Mouse (Mus musculus): ENCODE results near the gene Gucy2d. TPM values are rescaled to one million over a fixed set of nuclear protein-coding genes. Genes with fewer than 3 reads are reported as not detected.
A peak's percentile ranks its signal among the peaks of the same experiment; 100 is the strongest.

Gene Gucy2d
- polyA plus RNA-seq, 1 experiment from 2014 or later: 0.10 TPM

DNA sequence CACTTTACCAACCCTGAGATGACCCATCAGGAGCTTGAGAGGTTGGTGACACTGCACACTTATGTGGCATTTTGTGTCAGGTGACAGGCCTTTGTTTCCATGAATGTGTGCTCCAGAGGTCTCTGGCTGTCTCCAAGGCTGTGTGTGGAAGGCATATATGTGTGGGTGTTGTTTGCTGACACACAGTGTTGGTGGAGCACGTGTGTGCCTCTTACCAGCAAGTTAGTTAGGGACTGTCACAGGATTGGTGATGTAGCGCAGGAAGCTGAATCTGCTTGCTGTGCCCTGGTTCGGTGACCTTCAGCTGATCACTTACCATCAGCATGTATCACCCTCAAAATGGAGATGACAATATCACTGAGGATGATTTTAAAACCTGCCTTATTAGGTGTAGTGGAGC lies 44.7 kb downstream of the Gucy2d start:
- WGBS: 84% methylated on average over 3 of the region's 3 CpGs
- no peak for ATAC-seq
- H3K4me2 ChIP-seq (ENCODE audit: low read length): no peak overlapping the region

GRCm38 (mm10) chr7:98485508-98485907 lies 45.3 kb downstream of the Gucy2d start:
- no peak overlapping the region for H3K9ac ChIP-seq (ENCODE audit: low read length)
- DNase-seq (ENCODE audit: low spot score) (no peak), ATAC-seq (no peak)
- no peak overlapping the region for H3K27ac ChIP-seq (ENCODE audit: low read depth, low read length)
- no peaks in the 10 kb centered on the region for H3K36me3 ChIP-seq (ENCODE audit: control insufficient read depth, insufficient read depth, low read length)
- no peaks in the 10 kb centered on the region for H3K4me1 ChIP-seq (ENCODE audit: control insufficient read depth, insufficient read depth, low read length)
- H3K4me3 ChIP-seq (ENCODE audit: low read depth, low read length): no peak overlapping the region
- H3K27me3 ChIP-seq (replicated peaks; ENCODE audit: control insufficient read depth, insufficient read depth, low read length): 0 out of 2 replicates have a peak, but pooled peaks cover 5% of the 10 kb centered on the region
- H3K9me3 ChIP-seq (replicated peaks; ENCODE audit: control insufficient read depth, low read length): no peaks in the 10 kb centered on the region
- 85% methylated on average over 4 of the region's 4 CpGs for WGBS
- H3K4me2 ChIP-seq (ENCODE audit: low read length): no peak overlapping the region

More for the DNA sequence above, 44.7 kb downstream of the Gucy2d start:
- 0 out of 2 replicates have a peak, but pooled peaks cover 5% of the 10 kb centered on the region for H3K27me3 ChIP-seq (replicated peaks; ENCODE audit: control insufficient read depth, insufficient read depth, low read length)
- no peaks in the 10 kb centered on the region for H3K9me3 ChIP-seq (replicated peaks; ENCODE audit: control insufficient read depth, low read length)
- no peaks in the 10 kb centered on the region for H3K36me3 ChIP-seq (ENCODE audit: control insufficient read depth, insufficient read depth, low read length)
- H3K9ac ChIP-seq (ENCODE audit: low read length): no peak overlapping the region
- no peak overlapping the region for H3K27ac ChIP-seq (ENCODE audit: low read depth, low read length)
- H3K4me3 ChIP-seq (ENCODE audit: low read depth, low read length): no peak overlapping the region
- DNase-seq (ENCODE audit: low spot score): no peak
- no peaks in the 10 kb centered on the region for H3K4me1 ChIP-seq (ENCODE audit: control insufficient read depth, insufficient read depth, low read length)

DNA sequence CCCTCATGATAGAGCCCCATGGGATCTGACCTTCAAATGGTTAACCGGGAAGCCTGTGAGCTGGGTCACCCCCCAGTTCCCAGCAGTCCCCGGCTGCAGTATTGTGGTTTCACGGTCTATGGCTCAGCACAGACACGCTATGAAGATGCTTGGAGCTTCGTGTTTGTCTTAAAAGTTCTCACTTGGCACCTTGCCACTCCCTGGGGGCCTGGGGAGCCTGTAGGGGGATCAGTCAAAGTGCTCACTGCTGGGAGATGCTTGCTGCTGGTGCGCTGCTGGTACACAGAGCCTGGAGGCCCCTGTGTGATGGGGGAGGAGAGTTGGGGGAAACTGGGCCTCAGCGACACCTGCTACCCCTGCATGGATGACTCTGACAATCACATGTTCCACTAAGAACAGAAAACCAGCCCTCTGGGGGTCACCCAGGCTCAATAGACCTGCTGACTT lies 46.3 kb downstream of the Gucy2d start:
- Histone ChIP-seq H3K9me3 (replicated peaks; ENCODE audit: control insufficient read depth, low read length) (no peaks in the 10 kb centered on the region), H3K9ac (ENCODE audit: low read length) (no peak overlapping the region), H3K27me3 (replicated peaks; ENCODE audit: control insufficient read depth, insufficient read depth, low read length) (0 out of 2 replicates have a peak, but pooled peaks cover 5% of the 10 kb centered on the region), H3K4me3 (ENCODE audit: low read depth, low read length) (no peak overlapping the region), H3K4me2 (ENCODE audit: low read length) (no peak overlapping the region), H3K4me1 (ENCODE audit: control insufficient read depth, insufficient read depth, low read length) (no peaks in the 10 kb centered on the region), H3K36me3 (ENCODE audit: control insufficient read depth, insufficient read depth, low read length) (no peaks in the 10 kb centered on the region), H3K27ac (ENCODE audit: low read depth, low read length) (no peak overlapping the region)
- 41% methylated on average over 7 of the region's 7 CpGs for WGBS
- ATAC-seq (no peak), DNase-seq (ENCODE audit: low spot score) (no peak)

DNA sequence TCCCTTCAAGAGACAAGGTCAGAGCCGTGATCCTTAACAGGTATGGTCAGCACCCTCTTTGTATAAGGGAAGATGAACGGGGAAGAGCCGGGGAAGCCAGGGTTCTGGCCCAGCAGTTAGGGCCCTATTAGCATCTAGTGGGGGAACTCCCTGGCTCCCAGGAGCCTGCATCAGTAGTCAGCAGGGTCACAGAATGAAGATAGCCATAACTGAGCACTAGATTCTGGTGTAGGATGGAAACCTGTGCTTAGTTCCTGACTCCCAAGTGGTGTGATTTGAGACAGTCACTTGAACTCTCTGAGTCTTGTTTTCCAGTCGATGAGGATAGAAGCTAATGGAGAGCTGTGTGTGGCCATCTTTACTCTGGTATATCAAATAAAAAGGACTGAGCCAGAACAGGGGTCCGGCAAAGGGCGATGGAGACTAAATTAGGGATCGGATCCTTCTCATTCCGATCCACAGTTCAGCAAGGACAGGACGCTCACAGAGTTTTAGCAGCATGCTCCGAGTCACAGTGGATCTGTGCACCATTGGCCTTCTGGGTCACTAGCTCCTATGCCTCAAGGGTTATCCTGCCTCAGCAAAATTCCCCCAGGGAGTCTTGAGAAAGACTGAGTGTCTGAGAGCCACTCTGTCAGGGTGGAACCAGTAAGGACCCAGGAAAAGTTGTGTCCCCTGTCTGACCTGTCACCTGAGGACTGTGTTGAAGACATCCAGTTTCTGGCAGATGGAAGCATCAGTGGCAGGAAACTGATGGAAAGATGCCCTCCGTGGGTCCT lies 47.2 kb downstream of the Gucy2d start:
- Histone ChIP-seq H3K36me3 (ENCODE audit: control insufficient read depth, insufficient read depth, low read length) (no peaks in the 10 kb centered on the region), H3K27ac (ENCODE audit: low read depth, low read length) (no peak overlapping the region), H3K27me3 (replicated peaks; ENCODE audit: control insufficient read depth, insufficient read depth, low read length) (0 out of 2 replicates have a peak, but pooled peaks cover 5% of the 10 kb centered on the region), H3K9me3 (replicated peaks; ENCODE audit: control insufficient read depth, low read length) (no peaks in the 10 kb centered on the region), H3K4me3 (ENCODE audit: low read depth, low read length) (no peak overlapping the region), H3K4me1 (ENCODE audit: control insufficient read depth, insufficient read depth, low read length) (no peaks in the 10 kb centered on the region), H3K4me2 (ENCODE audit: low read length) (no peak overlapping the region), H3K9ac (ENCODE audit: low read length) (no peak overlapping the region)
- DNase-seq (ENCODE audit: low spot score) (no peak), ATAC-seq (no peak)
- 89% methylated on average over 11 of the region's 11 CpGs for WGBS

GRCm38 (mm10) chr7:98488398-98489130 lies 48.3 kb downstream of the Gucy2d start:
- Histone ChIP-seq H3K36me3 (ENCODE audit: control insufficient read depth, insufficient read depth, low read length) (no peaks in the 10 kb centered on the region), H3K4me3 (ENCODE audit: low read depth, low read length) (no peak overlapping the region), H3K9me3 (replicated peaks; ENCODE audit: control insufficient read depth, low read length) (no peaks in the 10 kb centered on the region), H3K4me2 (ENCODE audit: low read length) (no peak overlapping the region; the same call in 1 of the 2 replicates), H3K27me3 (replicated peaks; ENCODE audit: control insufficient read depth, insufficient read depth, low read length) (0 out of 2 replicates have a peak, but pooled peaks cover 5% of the 10 kb centered on the region), H3K4me1 (ENCODE audit: control insufficient read depth, insufficient read depth, low read length) (no peaks in the 10 kb centered on the region), H3K27ac (ENCODE audit: low read depth, low read length) (no peak overlapping the region), H3K9ac (ENCODE audit: low read length) (no peak overlapping the region)
- DNase-seq (ENCODE audit: low spot score): no peak
- 85% methylated on average over 13 of the region's 13 CpGs for WGBS
- no peak for ATAC-seq

- H3K27ac ChIP-seq (ENCODE audit: low read depth, low read length): no peak within 1 kb of the TSS
- H3K4me2 ChIP-seq (ENCODE audit: low read length): peak within 1 kb of the TSS; percentile 83
- no peaks in the 10 kb centered on the region for H3K36me3 ChIP-seq (ENCODE audit: control insufficient read depth, insufficient read depth, low read length)
- H3K9ac ChIP-seq (ENCODE audit: low read length): peak within 1 kb of the TSS; percentile 61
- no peaks in the 10 kb centered on the region for H3K9me3 ChIP-seq (replicated peaks; ENCODE audit: control insufficient read depth, low read length)
- DNase-seq (ENCODE audit: low spot score) (no peak), ATAC-seq (peak; percentile 11; the same call in 1 of the 2 replicates)
- H3K4me3 ChIP-seq (ENCODE audit: low read depth, low read length): peak within 1 kb of the TSS; percentile 49
- WGBS: 42% methylated on average over 6 of the region's 6 CpGs
- no peaks in the 10 kb centered on the region for H3K4me1 ChIP-seq (ENCODE audit: control insufficient read depth, insufficient read depth, low read length)
- 0 out of 2 replicates have a peak, but pooled peaks cover 5% of the 10 kb centered on the region for H3K27me3 ChIP-seq (replicated peaks; ENCODE audit: control insufficient read depth, insufficient read depth, low read length)
These were observed 48.9 kb downstream of the Gucy2d start, which contains the start of gene Lrrc32 for GRCm38 (mm10) chr7:98489131-98489530. TSS of gene Lrrc32 (plus strand) at chr7:98489283.

DNA sequence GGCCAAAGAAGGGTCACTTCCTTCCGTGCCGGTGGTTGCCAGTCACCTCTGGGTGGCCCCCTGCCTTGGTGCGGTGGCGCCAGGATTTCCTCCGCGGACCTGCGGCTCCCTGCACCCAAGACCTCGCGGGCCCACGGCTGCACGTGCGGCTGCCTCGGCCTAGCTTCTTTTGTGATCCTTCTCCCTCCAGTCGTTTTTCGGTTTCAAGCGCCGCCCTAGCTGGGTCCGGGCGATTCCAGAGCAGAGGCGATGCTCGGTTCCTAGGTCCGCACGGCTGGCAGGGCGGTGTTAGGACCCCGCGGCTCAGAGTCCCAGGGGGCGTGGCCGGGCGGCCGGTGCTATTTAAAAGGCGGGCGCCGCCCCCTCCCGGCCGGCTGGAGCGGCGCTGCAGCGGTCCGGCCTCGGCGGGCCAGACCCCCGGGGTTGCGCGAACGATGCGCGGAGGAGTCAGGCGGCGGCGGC lies 49.4 kb downstream of the Gucy2d start:
- WGBS: under 1% methylated on average over 40 of the region's 50 CpGs
- ATAC-seq: peak; percentile 90
- H3K4me2 ChIP-seq (ENCODE audit: low read length): peak overlapping the region; percentile 83

DNA sequence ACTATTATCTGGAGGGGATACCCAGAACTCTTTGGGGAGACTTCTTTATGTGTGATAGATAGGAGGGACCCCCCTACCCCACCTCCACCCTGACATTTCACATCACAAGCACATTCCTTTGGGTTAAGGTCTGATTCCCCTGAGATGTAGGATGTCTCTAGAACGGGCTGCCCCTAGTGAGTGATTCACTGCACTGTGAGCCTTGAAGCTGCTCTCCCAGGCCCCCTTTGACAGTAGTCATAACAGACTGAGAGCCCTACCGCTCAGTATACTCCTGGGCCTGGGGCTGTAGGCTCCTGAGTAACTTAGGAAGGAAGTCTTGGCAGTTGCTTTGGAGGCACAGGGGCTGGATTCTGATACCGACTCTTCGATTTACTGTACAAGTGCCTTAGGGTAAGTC lies 50.1 kb downstream of the Gucy2d start:
- H3K4me3 ChIP-seq (ENCODE audit: low read depth, low read length): peak overlapping the region; percentile 49
- no peaks in the 10 kb centered on the region for H3K36me3 ChIP-seq (ENCODE audit: control insufficient read depth, insufficient read depth, low read length)
- DNase-seq (ENCODE audit: low spot score): no peak
- H3K4me2 ChIP-seq (ENCODE audit: low read length): peak overlapping the region; percentile 83
- H3K4me1 ChIP-seq (ENCODE audit: control insufficient read depth, insufficient read depth, low read length): no peaks in the 10 kb centered on the region
- 0 out of 2 replicates have a peak, but pooled peaks cover 5% of the 10 kb centered on the region for H3K27me3 ChIP-seq (replicated peaks; ENCODE audit: control insufficient read depth, insufficient read depth, low read length)
- no peak overlapping the region for H3K9ac ChIP-seq (ENCODE audit: low read length)
- H3K9me3 ChIP-seq (replicated peaks; ENCODE audit: control insufficient read depth, low read length): no peaks in the 10 kb centered on the region
- H3K27ac ChIP-seq (ENCODE audit: low read depth, low read length): no peak overlapping the region
- no peak for ATAC-seq
- WGBS: 71% methylated on average over 4 of the region's 4 CpGs

More for the DNA sequence above, 49.4 kb downstream of the Gucy2d start:
- H3K9ac ChIP-seq (ENCODE audit: low read length): peak overlapping the region; percentile 61
- H3K27me3 ChIP-seq (replicated peaks; ENCODE audit: control insufficient read depth, insufficient read depth, low read length): 0 out of 2 replicates have a peak, but pooled peaks cover 5% of the 10 kb centered on the region
- peak; percentile 84 for DNase-seq (ENCODE audit: low spot score)
- H3K27ac ChIP-seq (ENCODE audit: low read depth, low read length): no peak overlapping the region
- H3K9me3 ChIP-seq (replicated peaks; ENCODE audit: control insufficient read depth, low read length): no peaks in the 10 kb centered on the region
- H3K4me3 ChIP-seq (ENCODE audit: low read depth, low read length): peak overlapping the region; percentile 49
- H3K36me3 ChIP-seq (ENCODE audit: control insufficient read depth, insufficient read depth, low read length): no peaks in the 10 kb centered on the region
- H3K4me1 ChIP-seq (ENCODE audit: control insufficient read depth, insufficient read depth, low read length): no peaks in the 10 kb centered on the region

Data from forebrain, embryonic 14.5 days (tissue).